Mouse (Mus musculus) liver, embryonic 14.5 days (tissue): Measurements from ENCODE around the gene Bivm.

Experiments used
- CTCF ChIP-seq: IDR thresholded peaks from 2 replicates; pipeline ENCODE4 v1.5.1; 2016; ENCODE audit warnings: antibody characterized with exemption, low read depth, control low read depth
- EP300 ChIP-seq: IDR thresholded peaks from 2 replicates; pipeline ENCODE4 v1.6.1; 2016; ENCODE audit warnings: antibody characterized with exemption, low read depth

DNA sequence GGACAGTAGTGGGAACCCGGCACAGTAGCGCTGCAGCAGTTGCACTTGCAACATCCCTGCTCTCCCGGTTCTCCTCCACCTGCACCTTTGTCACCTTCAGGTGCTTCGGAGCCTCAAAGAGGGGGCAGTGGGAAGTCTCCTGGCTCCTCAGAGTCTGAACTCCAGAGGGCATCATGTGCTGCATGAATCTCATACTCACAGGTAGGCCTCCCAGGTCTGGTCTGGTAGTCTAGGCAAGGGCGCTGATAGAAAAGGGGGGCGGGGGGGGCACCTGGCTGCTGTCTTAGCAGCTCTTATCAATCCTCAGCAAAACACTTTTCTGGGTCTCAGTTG lies 1.3 kb downstream of the Bivm start:
- TF ChIP-seq CTCF (no peak), EP300 (no peak)
